Mouse (Mus musculus) cerebellum, adult 2 months (tissue): ENCODE results near the gene Saa3. TPM values are rescaled to one million over a fixed set of nuclear protein-coding genes. Genes with fewer than 3 reads are reported as not detected.
A peak's percentile ranks its signal among the peaks of the same experiment; 100 is the strongest.

Experiments used
- DNase-seq, 2 experiments: peaks; one replicate each; pipeline ENCODE4 v3.0.0; 2021
- H3K27ac ChIP-seq: fragments of 200-500 bp; 2 replicates; pipeline ENCODE4 v1.5.1; 2012; ENCODE audit warnings: low read length, control low read depth, inconsistent platforms; ENCODE audit not compliant: insufficient read depth
- H3K27me3 ChIP-seq: fragments of 200-500 bp; 2 replicates; pipeline ENCODE4 v1.6.1; 2012; ENCODE audit warnings: inconsistent platforms, mild to moderate bottlenecking, low read length, moderate library complexity; ENCODE audit not compliant: control insufficient read depth, insufficient read depth
- H3K4me1 ChIP-seq: fragments of 200-500 bp; 2 replicates; pipeline ENCODE4 v1.6.1; 2011; ENCODE audit warnings: low read length; ENCODE audit not compliant: control insufficient read depth, insufficient read depth
- H3K4me3 ChIP-seq: fragments of 200-500 bp; replicated peaks from 2 replicates; pipeline ENCODE3; 2011; ENCODE audit warnings: mild to moderate bottlenecking, low read depth, low read length, control low read depth; ENCODE audit not compliant: insufficient read depth
- CTCF ChIP-seq: fragments of 200-500 bp; IDR thresholded peaks from 2 replicates; pipeline ENCODE4 v1.5.1; 2011; ENCODE audit warnings: low read depth, mild to moderate bottlenecking, control low read depth, low read length, moderate library complexity, borderline replicate concordance; ENCODE audit not compliant: insufficient read depth
- POLR2A ChIP-seq: fragments of 200-500 bp; IDR thresholded peaks from 2 replicates; pipeline ENCODE4 v1.6.1; 2011; ENCODE audit warnings: low read length, control low read depth, borderline replicate concordance; ENCODE audit not compliant: insufficient read depth
- WGBS: fragments of 180-500 bp; shearing (Covaris S2); methylation state at CpG from one replicate; pipeline ENCODE4 v1.1.7; 2018; 5-methylcytosine and 5-hydroxymethylcytosine counted together
- polyA plus RNA-seq: library from polyadenylated mRNA; depleted of rRNA; stranded (reverse); fragments of >200 nt; gene quantifications from 2 replicates; pipeline ENCODE4 v1.2.3, GENCODE M21; 2012

The Saa3 gene
- polyA plus RNA-seq, 1 experiment = not detected

- TF ChIP-seq CTCF = no peak
- TF ChIP-seq POLR2A = no peak
- Histone ChIP-seq H3K4me3 (no peak overlapping the region), H3K4me1 (no peaks in the 10 kb centered on the region; the same call in 1 of the 2 replicates), H3K27me3 (no peaks in the 10 kb centered on the region), H3K27ac (no peak overlapping the region)
- DNase-seq = no peak
- WGBS = 80% methylated on average over 12 of the region's 12 CpGs
Observed at GRCm38 (mm10) chr7:46738561-46739460, 23.3 kb upstream of the Saa3 start.

- 85% methylated on average over 2 of the region's 2 CpGs for WGBS
Observed at GRCm38 (mm10) chr7:46734983-46735382, 19.5 kb upstream of the Saa3 start.

GRCm38 (mm10) chr7:46732458-46732857 is 17.0 kb upstream of the Saa3 start, which contains the start of gene Saa4:
TSS of gene Saa4 (minus strand) at chr7:46732603.
- TF ChIP-seq CTCF (no peak), POLR2A (no peak)
- Histone ChIP-seq H3K27me3 (no peaks in the 10 kb centered on the region), H3K4me3 (no peak within 1 kb of the TSS), H3K27ac (no peak within 1 kb of the TSS), H3K4me1 (no peaks in the 10 kb centered on the region)
- WGBS = 96% methylated on average over 4 of the region's 4 CpGs
- no peak for DNase-seq

More at GRCm38 (mm10) chr7:46734983-46735382, 19.5 kb upstream of the Saa3 start:
- TF ChIP-seq POLR2A (no peak), CTCF (no peak)
- no peak for DNase-seq
- Histone ChIP-seq H3K27me3 (no peaks in the 10 kb centered on the region), H3K4me1 (no peaks in the 10 kb centered on the region), H3K27ac (no peak overlapping the region), H3K4me3 (no peak overlapping the region)

GRCm38 (mm10) chr7:46727584-46727983 is 12.1 kb upstream of the Saa3 start:
- TF ChIP-seq CTCF (no peak), POLR2A (no peak)
- Histone ChIP-seq H3K27ac (no peak overlapping the region), H3K27me3 (no peaks in the 10 kb centered on the region), H3K4me3 (no peak overlapping the region), H3K4me1 (no peaks in the 10 kb centered on the region)
- no peak for DNase-seq
- WGBS = 92% methylated on average over 1 of the region's 1 CpGs

- peaks cover 17% of the 10 kb centered on the region for H3K4me1 ChIP-seq
- H3K4me3 ChIP-seq = no peak overlapping the region
- TF ChIP-seq CTCF (no peak), POLR2A (no peak)
- no peaks in the 10 kb centered on the region for H3K27me3 ChIP-seq
- H3K27ac ChIP-seq = no peak overlapping the region
- DNase-seq = no peak
- 51% methylated on average over 5 of the region's 5 CpGs for WGBS
Observed at GRCm38 (mm10) chr7:46724396-46724795, 8.9 kb upstream of the Saa3 start.

GRCm38 (mm10) chr7:46723849-46724248 is 8.3 kb upstream of the Saa3 start:
- H3K4me1 ChIP-seq = peaks cover 22% of the 10 kb centered on the region
- H3K27me3 ChIP-seq = no peaks in the 10 kb centered on the region
- no peak overlapping the region for H3K27ac ChIP-seq
- DNase-seq = no peak
- H3K4me3 ChIP-seq = no peak overlapping the region
- 86% methylated on average over 3 of the region's 3 CpGs for WGBS
- TF ChIP-seq CTCF (no peak), POLR2A (no peak)

GRCm38 (mm10) chr7:46723354-46723753 is 7.9 kb upstream of the Saa3 start:
- Histone ChIP-seq H3K27me3 (no peaks in the 10 kb centered on the region), H3K4me1 (peaks cover 23% of the 10 kb centered on the region), H3K4me3 (no peak overlapping the region), H3K27ac (no peak overlapping the region)
- DNase-seq = no peak
- WGBS = 97% methylated on average over 6 of the region's 6 CpGs
- TF ChIP-seq CTCF = no peak
- TF ChIP-seq POLR2A = no peak

GRCm38 (mm10) chr7:46720460-46720859 is 5.0 kb upstream of the Saa3 start:
- Histone ChIP-seq H3K4me1 (peaks cover 42% of the 10 kb centered on the region), H3K27ac (peak overlapping the region; percentile 98), H3K4me3 (no peak overlapping the region), H3K27me3 (no peaks in the 10 kb centered on the region)
- 14% methylated on average over 9 of the region's 9 CpGs for WGBS
- TF ChIP-seq POLR2A (no peak), CTCF (no peak)
- peak; percentile 61 to 66 for DNase-seq
